7 mouse cellular contexts compared by ENCODE assay signal in genomic region chr9:108827454-108827853, GRCm38 (mm10). TPM values are rescaled to one million over a fixed set of nuclear protein-coding genes. Genes with fewer than 3 reads are reported as not detected.
DNase-seq lines count a peak whose midpoint lies in the region; ATAC-seq and TF ChIP-seq lines count a peak whose summit lies in the region.

No protein-coding gene starts in this region.

- TF ChIP-seq CTCF in thymus, adult 2 months (IDR thresholded peaks at IDR 0.05; ENCODE audit: borderline replicate concordance, control insufficient read depth, extremely low read depth, insufficient read depth, low read length, poor library complexity) = no peak
- TF ChIP-seq CTCF in forebrain, postnatal 0 days (IDR thresholded peaks at IDR 0.05; ENCODE audit: low read depth) = no peak; the same call in 1 of the 2 replicates
- no peak for TF ChIP-seq CTCF in liver, postnatal 0 days (IDR thresholded peaks at IDR 0.05; ENCODE audit: low read depth)

- WGBS in thymus, adult 2 months = 9% methylated on average over 34 of the region's 34 CpGs
- 11% methylated on average over 34 of the region's 34 CpGs for WGBS in forebrain, postnatal 0 days
- WGBS in liver, postnatal 0 days (ENCODE audit: insufficient replicate concordance) = 9% methylated on average over 34 of the region's 34 CpGs

- TF ChIP-seq EP300 in liver, postnatal 0 days (IDR thresholded peaks at IDR 0.05; ENCODE audit: low read depth) = no peak

- no peak for ATAC-seq in forebrain, postnatal 0 days
- ATAC-seq in liver, postnatal 0 days = no peak

- no peak for DNase-seq in thymus, adult 2 months
- DNase-seq in thymus, adult 18-20 months = no peak
- peak; percentile 45 for DNase-seq in forebrain, postnatal 0 days
- DNase-seq in liver, postnatal 0 days = peak; percentile 40
- no peak for DNase-seq in spleen, postnatal 4 days (ENCODE audit: low spot score in 2 of 2)
- DNase-seq in adrenal gland, postnatal 25 days = no peak
- no peak for DNase-seq in urinary bladder, postnatal 14 days (ENCODE audit: low spot score)

- H3K36me3 ChIP-seq in thymus, adult 2 months (ENCODE audit: control insufficient read depth, insufficient read depth, low read length) = no peaks in the 10 kb centered on the region
- peaks cover 36% of the 10 kb centered on the region for H3K36me3 ChIP-seq in forebrain, postnatal 0 days (ENCODE audit: insufficient read depth)
- H3K36me3 ChIP-seq in liver, postnatal 0 days (replicated peaks; ENCODE audit: insufficient read depth, low read length) = no peaks in the 10 kb centered on the region

- peaks cover 23% of the 10 kb centered on the region for H3K4me1 ChIP-seq in thymus, adult 2 months (replicated peaks; ENCODE audit: control insufficient read depth, insufficient read depth, low read length)
- peaks cover 31% of the 10 kb centered on the region for H3K4me1 ChIP-seq in forebrain, postnatal 0 days (ENCODE audit: insufficient read depth)
- H3K4me1 ChIP-seq in liver, postnatal 0 days (ENCODE audit: insufficient read depth) = peaks cover 23% of the 10 kb centered on the region

- H3K27me3 ChIP-seq in thymus, adult 2 months (ENCODE audit: control insufficient read depth, insufficient read depth, low read length) = peaks cover 23% of the 10 kb centered on the region
- no peaks in the 10 kb centered on the region for H3K27me3 ChIP-seq in forebrain, postnatal 0 days (ENCODE audit: insufficient read depth, low read length)
- H3K27me3 ChIP-seq in liver, postnatal 0 days (ENCODE audit: insufficient read depth, low read length) = peaks cover 85% of the 10 kb centered on the region

- TF ChIP-seq POLR2A in thymus, adult 2 months (IDR thresholded peaks at IDR 0.05; ENCODE audit: control insufficient read depth, extremely low read depth, insufficient read depth, low read length, poor library complexity) = no peak

- no peaks in the 10 kb centered on the region for H3K9me3 ChIP-seq in forebrain, postnatal 0 days (ENCODE audit: low read length)
- H3K9me3 ChIP-seq in liver, postnatal 0 days (ENCODE audit: low read length) = no peaks in the 10 kb centered on the region

- no peak overlapping the region for H3K27ac ChIP-seq in thymus, adult 2 months (ENCODE audit: control insufficient read depth, insufficient read depth, low read length)
- H3K27ac ChIP-seq in forebrain, postnatal 0 days (ENCODE audit: low read depth, low read length) = no peak overlapping the region
- H3K27ac ChIP-seq in liver, postnatal 0 days (ENCODE audit: low read depth) = no peak overlapping the region

- H3K4me3 ChIP-seq in thymus, adult 2 months (ENCODE audit: control insufficient read depth, insufficient read depth, low read length) = peak overlapping the region; percentile 12; the same call in 1 of the 2 replicates
- H3K4me3 ChIP-seq in forebrain, postnatal 0 days (ENCODE audit: low read depth, low read length) = peak overlapping the region; percentile 80
- peak overlapping the region; percentile 31 for H3K4me3 ChIP-seq in liver, postnatal 0 days (ENCODE audit: low read depth, low read length)

- H3K9ac ChIP-seq in forebrain, postnatal 0 days = peak overlapping the region; percentile 88
- no peak overlapping the region for H3K9ac ChIP-seq in liver, postnatal 0 days (replicated peaks)

- H3K4me2 ChIP-seq in forebrain, postnatal 0 days (ENCODE audit: low read depth) = peak overlapping the region; percentile 88
- peak overlapping the region; percentile 67 for H3K4me2 ChIP-seq in liver, postnatal 0 days (ENCODE audit: low read depth, low read length)

RNA-seq across cellular contexts. Expression of gene Celsr3, which starts 1.3 kb away (rescaled TPM):
- 0.09 and 0.26 TPM in 2 replicates for polyA plus RNA-seq in thymus, adult 2 months (2012; rRNA removed)
- 43.0 and 52.2 TPM in 2 replicates for total RNA-seq in forebrain, postnatal 0 days (2014; rRNA removed)
- polyA plus RNA-seq in forebrain, postnatal 0 days (2015; fragmentation: Nextera tagmentation; extraction: Ambion mirVana) = 3.9 and 6.8 TPM in 2 replicates
- 0.09 and 0.23 TPM in 2 replicates for polyA plus RNA-seq in liver, postnatal 0 days (2015; fragmentation: Nextera tagmentation; extraction: Ambion mirVana)
- total RNA-seq in adrenal gland, postnatal 25 days (2021) = 4.2 and 5.5 TPM in 2 replicates

RNA-seq across cellular contexts. Expression of gene Nckipsd, which starts 19.3 kb away (rescaled TPM):
- 24.4 and 30.0 TPM in 2 replicates for polyA plus RNA-seq in thymus, adult 2 months (2012; rRNA removed)
- total RNA-seq in forebrain, postnatal 0 days (2014; rRNA removed) = 27.4 and 27.6 TPM in 2 replicates
- polyA plus RNA-seq in forebrain, postnatal 0 days (2015; fragmentation: Nextera tagmentation; extraction: Ambion mirVana) = 18.6 and 24.5 TPM in 2 replicates
- 4.5 TPM in 2 replicates for polyA plus RNA-seq in liver, postnatal 0 days (2015; fragmentation: Nextera tagmentation; extraction: Ambion mirVana)
- 7.3 and 10.6 TPM in 2 replicates for total RNA-seq in adrenal gland, postnatal 25 days (2021)

RNA-seq across cellular contexts. Expression of gene Slc26a6, which starts 25.6 kb away (rescaled TPM):
- 29.4 and 38.2 TPM in 2 replicates for polyA plus RNA-seq in thymus, adult 2 months (2012; rRNA removed)
- 19.4 and 29.6 TPM in 2 replicates for total RNA-seq in forebrain, postnatal 0 days (2014; rRNA removed)
- polyA plus RNA-seq in forebrain, postnatal 0 days (2015; fragmentation: Nextera tagmentation; extraction: Ambion mirVana) = 15.9 and 18.0 TPM in 2 replicates
- 2.4 TPM in 2 replicates for polyA plus RNA-seq in liver, postnatal 0 days (2015; fragmentation: Nextera tagmentation; extraction: Ambion mirVana)
- 10.3 and 16.4 TPM in 2 replicates for total RNA-seq in adrenal gland, postnatal 25 days (2021)

RNA-seq across cellular contexts. Expression of gene Ip6k2, which starts 43.9 kb away (rescaled TPM):
- polyA plus RNA-seq in thymus, adult 2 months (2012; rRNA removed) = 148 and 163 TPM in 2 replicates
- 136 and 140 TPM in 2 replicates for total RNA-seq in forebrain, postnatal 0 days (2014; rRNA removed)
- polyA plus RNA-seq in forebrain, postnatal 0 days (2015; fragmentation: Nextera tagmentation; extraction: Ambion mirVana) = 218 and 226 TPM in 2 replicates
- polyA plus RNA-seq in liver, postnatal 0 days (2015; fragmentation: Nextera tagmentation; extraction: Ambion mirVana) = 12.4 and 18.6 TPM in 2 replicates
- total RNA-seq in adrenal gland, postnatal 25 days (2021) = 79.3 and 92.7 TPM in 2 replicates

Comparison
In these comparisons a context has a peak if more than half of its experiments do, and no peak if none do; other contexts are left out.
1. DNase-seq: peak in forebrain, postnatal 0 days (single experiment) and liver, postnatal 0 days (single experiment); none in thymus, adult 2 months (single experiment), thymus, adult 18-20 months (0 of 2), spleen, postnatal 4 days (0 of 2), adrenal gland, postnatal 25 days (single experiment) and urinary bladder, postnatal 14 days (single experiment).
2. H3K4me3 ChIP-seq: peak in every context shown above with its lines; median percentile 80 in forebrain, postnatal 0 days; 31 in liver, postnatal 0 days; 12 in thymus, adult 2 months.